Mouse (Mus musculus): ENCODE data around the gene Jmy. TPM values are rescaled to one million over a fixed set of nuclear protein-coding genes. Genes with fewer than 3 reads are reported as not detected.
A peak's percentile ranks its signal among the peaks of the same experiment; 100 is the strongest.

Jmy gene
- total RNA-seq, 2 experiments from 2014 or later = 45.2 to 47.8 TPM

DNA sequence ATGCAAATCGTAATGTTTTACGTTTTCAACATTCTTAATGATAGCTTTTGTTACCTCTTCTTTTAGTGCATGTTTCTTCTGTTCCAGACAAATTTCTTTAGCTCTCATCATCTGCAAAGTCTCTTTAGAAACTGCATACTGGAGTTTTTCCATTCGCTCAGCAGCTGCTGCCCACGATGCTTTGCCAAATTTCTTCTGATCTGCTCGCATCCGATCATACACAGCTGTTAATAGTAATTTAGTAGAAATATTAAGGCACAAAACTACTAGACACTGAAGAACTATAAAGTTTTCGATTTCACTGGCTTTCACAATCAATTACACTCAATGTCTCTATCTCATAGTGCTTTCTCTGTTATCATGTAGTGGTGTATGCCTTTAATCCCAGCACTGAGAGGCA is 40.0 kb downstream of the Jmy start:
- DNase-seq = peak; percentile 36 to 43

DNA sequence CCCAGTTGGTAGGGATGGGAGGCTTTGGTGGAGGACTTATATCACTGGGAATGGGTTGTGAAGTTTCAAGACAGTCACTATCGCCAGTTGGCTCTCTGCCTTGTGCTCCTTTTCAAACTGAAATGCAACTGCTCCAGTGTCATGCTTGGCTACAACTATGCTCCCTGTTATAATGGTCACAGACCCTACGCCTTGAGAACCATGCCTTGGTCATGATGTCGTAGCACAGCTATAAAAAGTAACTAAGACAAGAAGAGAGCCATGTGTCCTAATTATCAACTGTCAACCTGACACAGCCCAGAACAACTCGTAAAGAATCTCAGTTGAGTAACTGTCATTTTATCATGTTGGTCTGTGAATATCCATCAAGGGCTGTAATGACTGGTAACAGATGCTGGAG is 41.0 kb downstream of the Jmy start:
- peak; percentile 41 to 53 for DNase-seq

DNA sequence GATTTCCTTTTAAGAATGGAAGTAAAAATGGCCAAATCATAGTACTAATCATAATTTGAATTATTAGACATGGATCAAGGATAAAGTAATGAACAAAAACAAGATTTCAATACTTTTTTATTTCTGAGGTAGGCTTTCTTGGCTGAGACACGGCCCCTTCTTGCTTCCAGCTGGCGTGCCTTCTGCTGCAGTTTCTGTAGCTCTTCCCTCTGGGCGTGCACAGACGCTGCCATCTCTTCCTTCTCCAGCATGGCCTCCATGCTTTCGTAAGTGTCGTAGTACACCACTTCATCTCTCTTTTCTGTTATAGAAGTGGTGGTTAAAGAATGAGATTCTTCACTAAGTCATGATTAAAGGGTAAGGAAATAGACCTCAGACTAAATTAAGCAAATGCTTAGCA is 46.3 kb downstream of the Jmy start:
- no peak for DNase-seq

DNA sequence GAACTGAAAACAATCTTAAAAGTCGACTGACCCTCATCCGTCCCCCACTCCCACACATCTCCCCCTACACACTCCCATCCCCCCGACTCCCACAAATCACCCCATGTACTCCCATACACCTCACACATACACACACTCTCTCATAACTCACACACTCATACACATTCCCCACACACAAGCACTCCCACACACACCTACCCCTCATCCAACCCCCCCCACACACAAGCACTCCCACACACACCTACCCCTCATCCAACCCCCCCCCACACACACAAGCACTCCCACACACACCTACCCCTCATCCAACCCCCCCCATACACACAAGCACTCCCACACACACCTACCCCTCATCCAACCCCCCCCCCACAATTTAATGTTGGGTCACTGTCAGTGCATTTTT is 59.4 kb downstream of the Jmy start:
- no peak for DNase-seq

DNA sequence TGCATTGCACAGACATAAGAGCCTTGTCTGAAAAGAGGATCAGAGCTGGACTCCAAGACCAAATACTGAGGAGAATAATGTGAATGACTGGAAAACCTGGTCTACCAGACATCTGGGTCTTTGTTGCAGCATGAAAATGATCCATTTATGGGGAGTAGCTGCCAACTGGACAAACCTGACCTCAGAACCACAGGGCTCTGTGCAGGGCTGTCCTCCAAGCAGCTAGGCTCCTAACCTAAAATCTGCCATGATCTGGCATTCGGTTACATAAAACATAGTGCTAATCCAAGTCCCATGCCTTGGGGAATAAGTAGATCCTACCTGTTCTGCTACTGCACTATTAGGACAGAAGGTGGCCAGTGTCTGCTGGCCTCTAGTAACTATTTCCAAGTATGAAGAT is 70.4 kb downstream of the Jmy start:
- DNase-seq = no peak

DNA sequence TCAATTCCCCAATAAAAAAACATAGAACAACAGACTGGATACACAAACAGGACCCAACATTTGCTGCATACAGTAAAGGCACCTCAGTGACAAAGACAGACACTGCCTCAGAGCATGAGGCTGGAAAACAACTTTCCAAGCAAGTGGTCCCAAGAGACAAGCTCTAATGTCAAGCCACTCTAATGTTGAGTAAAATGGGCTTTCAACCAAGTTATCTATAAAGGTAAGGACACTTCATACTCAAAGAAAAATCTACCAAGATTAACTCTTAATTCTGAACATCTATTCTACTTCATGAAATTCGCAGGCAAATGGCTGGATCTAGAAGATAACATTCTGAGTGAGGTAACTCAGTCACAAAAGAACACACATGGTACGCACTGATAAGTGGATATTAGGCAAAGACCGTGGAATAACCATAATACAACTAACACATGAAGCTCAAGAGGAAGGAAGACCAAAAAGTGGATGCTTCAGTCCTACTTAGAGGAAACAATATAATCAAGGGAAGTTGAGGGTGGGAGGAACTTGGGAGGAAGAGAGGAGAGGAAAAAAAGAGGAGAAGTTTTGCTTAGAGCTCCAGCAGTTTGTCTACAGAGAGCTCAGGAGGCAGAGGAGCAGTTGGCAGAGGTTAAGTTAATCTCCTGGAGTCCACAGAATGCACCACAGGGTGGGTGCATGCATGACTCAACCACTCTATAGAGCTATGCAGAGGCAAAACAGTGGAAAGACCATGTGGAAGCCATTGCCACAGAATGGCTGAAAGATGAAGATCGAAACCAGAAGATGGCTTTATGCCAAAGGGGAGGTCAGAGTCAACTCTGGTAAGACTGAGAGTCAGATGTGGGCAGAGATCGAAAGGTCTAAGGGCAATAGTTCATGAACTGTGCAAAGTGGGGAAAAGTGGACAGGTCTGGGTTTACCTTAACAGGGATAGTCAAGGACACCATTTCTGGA is 71.4 kb downstream of the Jmy start:
- no peak for DNase-seq

DNA sequence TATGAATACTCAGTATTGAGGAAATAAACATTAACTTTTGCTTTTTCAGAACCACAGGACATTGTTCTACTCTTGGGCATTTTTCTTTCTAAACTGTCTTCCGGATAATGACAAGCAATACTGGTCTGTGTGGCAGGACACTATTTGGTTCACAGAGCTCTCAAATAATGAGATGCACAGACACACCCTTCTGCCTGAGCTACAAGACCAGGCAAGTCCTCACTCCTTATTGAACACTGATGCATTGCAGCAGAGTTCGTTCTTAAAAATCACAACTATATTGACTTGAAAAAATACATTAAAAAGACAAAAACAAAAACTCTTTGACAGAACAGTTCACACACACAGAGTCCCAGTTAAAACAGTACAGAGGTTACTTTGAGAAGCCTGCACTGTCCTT is 76.4 kb downstream of the Jmy start:
- no peak for DNase-seq

DNA sequence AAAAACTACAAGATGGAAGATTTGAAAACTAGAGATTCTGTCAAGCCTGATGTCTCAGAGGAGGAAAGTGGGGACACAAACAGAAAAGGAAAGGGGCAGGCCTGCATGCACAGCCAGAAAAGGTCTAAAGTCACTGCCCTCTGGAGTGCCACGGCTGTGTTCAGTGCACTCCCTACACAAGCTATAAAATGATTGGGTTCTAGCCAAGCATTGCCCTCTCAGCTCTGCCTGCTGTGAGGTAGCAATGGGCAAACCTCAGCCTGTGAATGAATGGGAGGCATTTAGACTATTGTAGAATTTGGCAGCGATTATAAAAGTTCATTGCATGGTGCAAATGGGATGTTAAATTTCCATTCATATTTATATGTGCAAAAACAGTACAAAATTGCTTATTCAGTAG is 79.8 kb downstream of the Jmy start:
- no peak for DNase-seq

DNA sequence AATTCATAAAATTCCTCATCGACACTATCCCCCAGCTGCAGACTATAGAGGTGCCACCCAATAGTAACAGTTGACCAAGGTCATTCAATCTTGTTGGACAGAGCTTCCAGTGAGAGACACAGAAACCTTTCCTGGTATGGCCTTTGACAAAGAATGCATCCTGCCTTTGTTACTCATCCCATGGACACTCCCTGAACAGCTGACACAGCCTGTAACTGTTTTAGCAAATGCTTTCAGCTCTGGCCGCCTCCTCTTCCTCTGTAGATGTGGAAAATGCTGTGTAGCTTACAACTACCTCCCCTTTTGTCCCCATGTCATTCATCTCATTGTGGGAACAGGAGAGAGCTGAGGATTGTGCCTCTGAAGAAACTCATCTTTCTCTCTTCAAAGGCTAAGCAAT is 81.3 kb downstream of the Jmy start:
- DNase-seq = no peak

DNA sequence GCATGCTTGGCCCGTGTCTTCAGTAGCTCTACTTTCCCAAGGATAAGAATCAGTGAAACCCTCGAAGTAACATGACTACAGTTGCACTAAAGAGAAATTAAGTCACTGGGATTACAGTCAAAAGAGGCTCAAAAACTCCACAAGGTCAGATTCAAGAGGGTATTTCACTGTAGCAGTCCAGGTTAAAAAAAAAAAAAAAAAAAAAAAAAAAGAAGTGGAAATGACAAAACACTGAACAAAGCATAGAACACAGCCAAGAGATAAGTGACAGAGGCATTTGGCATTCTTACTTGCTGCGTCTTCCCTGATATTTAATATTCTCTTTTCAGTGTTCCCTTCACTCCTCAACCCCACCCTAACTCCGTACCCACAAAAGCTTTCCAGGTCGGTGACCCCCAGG is 84.6 kb downstream of the Jmy start:
- DNase-seq = no peak

DNA sequence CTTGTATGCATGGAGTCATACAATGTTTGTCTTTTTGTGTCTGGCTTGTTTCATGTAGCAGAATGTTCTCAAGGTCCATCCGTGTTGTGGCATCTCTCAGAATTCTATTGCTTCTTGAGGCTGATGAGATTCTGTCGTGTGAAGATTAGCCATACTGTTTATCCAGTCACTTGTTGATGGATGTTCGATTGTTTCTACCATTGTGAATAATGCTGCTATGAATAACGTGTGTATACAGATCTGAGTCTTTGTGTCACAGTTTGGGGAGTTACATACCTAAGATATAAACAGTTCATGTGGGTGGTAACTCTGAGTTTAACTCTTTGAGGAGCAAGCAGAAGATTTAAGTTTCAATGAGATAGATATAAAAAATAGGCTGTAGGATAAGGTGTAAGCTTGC is 89.3 kb downstream of the Jmy start:
- DNase-seq = no peak

DNA sequence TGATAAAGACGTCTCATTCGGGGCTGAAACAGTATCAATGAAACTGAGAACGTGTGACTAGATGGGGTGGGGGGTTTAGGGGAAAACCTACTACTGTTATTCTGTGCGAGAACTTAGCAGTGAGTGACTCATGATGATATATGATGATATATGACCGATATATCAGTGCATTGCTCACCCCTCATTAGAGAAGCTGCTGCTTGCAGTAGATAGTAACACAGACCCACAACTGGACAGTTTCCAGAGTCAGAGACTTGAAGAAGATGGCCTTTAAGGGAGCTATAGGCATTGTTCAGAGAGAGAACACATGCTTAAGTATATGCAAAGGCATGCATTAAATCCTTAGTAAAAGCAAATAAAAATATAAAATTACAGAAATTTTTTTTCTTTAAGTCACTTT is 92.8 kb downstream of the Jmy start:
- DNase-seq = no peak

DNA sequence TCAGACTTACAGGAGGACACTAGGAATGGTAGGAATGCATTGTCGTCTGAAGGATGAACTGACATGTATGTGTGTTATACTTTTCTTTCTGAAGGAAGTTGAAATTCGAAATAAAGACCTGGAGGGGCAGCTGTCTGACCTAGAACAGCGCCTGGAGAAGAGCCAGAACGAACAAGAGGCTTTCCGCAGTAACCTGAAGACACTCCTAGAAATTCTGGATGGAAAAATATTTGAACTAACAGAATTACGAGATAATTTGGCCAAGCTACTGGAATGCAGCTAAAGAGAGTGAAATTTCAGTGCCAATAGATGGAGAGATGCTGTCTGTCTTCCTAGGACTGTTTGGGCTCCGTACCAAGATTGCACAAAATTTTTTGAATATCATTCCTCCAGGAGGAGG is 97.7 kb downstream of the Jmy start:
- no peak for DNase-seq

DNA sequence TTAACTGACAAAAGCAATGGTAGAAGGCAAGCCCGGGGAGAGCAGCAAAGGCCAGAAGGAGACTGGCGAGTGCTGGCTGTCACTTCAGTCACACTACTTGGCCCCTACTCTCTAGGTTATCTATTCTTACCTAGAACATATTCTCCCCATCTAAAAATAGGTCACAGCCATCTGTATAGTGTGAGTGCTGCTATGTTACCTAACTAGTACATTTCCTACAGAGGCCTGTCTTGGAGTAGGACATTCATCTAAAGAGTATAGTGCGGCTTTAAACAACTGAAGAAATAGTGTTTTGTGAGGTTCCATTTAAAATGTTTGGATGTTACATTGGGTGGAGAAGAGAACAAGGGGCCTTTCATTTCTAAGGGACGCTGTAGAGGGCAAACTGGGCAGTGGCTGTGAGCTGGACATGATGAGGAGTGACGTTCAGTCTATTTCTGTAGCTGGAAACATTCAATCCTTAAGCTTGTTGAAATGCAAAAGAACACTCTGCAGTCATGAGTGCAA is 99.8 kb downstream of the Jmy start:
- peak; percentile 46 to 66 for DNase-seq

DNA sequence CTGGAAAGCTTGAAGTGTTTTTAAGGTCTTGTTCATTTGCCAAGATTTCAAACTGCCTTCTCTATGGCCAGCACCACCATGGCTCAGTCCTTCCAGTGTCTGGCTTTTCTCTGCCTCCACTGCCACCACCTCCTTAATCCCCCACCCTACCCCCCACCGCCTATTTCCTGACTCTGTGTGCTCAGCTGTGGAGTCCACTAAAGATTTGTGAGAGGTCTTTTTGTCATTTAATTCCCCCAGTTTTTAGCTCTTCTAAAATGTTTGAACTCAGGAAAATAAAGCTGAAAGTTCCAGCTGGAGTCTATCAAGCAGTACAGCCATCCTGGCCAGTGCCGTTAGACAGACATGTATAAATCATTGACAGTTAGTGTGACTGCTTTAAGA is 110.4 kb downstream of the Jmy start:
- no peak for DNase-seq

DNA sequence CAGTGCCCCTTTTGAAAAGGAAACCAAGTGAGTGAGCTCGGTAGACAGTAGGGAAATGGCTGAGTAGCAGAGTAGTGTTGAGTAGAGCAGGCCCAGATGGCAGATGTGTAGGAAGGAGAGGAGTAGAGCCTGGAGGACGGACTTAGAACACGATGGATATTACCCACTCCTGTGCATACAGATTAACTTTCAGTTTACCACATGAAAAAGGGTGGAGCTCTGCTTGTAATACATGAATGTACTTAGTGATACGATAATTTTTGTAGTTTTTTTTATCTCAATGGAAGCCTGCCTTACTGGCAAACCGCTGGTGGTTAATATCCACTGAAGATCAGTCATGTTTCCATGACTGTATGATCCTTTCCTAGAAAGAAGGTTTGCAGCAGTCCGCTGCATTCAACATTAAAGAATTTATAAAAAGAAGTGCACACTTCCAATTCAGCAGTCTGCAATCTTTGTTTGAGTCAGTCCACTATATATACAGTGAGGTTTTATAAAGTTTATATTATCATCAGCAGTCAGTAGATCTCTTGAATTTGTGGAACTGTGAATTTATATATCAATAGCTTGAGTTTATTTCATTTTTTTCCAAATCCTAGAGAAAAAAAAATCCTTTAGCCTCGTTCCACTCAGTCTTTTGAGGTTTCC is 110.9 kb downstream of the Jmy start:
- no peak for DNase-seq

DNA sequence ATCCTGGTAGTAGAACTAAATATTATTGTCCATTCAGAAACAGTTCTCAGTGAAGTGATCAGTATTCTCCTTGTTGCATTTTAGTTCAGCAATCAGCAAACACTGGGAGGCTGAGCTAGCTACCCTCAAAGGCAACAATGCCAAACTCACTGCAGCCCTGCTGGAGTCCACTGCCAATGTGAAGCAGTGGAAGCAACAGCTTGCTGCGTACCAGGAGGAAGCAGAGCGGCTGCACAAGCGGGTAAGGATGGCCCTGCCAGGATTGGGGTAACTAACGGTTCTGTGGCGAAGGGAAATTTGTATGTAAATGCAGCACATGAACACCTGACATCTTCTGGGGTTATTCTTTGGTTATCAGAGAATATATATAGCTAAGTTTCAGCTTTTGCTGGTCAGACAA is 112.2 kb downstream of the Jmy start:
- DNase-seq = no peak

DNA sequence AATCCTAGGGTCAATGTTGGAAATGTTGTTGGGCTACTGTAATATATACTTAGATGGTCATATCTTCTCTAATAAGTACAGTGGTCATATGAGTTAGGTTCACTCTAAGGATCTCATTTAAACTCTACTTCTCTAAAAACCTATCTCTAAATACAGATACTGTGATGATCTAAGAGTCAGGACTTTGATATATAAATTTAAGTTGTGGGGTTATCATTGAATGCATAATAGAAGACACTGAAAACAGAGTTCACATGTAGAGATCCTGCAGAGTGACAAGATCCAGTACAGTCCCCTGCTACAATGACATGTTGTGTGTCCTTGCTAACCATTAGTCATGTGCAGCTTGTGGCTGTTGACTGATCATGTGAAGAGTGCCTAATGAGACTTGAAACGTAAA is 114.5 kb downstream of the Jmy start:
- no peak for DNase-seq

DNA sequence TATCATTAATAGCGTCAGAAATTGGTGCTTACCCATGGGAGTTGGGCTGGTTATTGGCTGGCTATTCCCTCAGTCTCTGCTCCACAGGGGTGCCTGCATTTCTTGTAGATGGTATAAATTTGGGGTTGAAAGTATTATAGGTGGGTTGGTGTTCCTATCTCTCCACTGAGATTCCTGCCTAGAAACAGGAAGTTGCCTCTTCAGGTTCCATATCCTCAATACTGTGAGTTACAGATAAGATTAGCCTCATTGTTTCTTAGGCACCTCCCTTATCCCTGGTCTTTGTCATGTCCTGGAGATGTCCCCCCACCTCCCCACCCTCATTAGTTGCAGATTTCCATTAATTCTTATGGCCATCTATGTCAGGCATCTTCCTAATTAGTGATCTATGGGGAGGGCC is 115.1 kb downstream of the Jmy start:
- no peak for DNase-seq

DNA sequence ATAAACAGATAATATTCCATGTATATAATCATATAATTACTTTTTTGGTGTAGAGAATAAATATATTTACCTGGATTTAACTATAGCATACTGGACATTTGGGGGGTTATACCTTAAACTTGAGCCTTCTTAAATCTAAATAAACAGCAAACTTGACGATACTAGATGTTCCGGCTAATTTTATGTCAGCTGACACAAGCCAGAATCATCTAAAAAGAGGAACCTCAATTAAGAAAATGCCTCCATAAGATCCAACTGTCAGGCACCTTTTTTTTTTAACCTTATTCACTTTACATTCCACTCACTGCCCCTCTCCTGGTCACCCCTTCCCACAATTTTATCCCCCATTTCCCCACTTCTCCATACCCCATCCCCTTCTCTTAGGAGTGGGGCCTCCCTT is 116.0 kb downstream of the Jmy start:
- no peak for DNase-seq

DNA sequence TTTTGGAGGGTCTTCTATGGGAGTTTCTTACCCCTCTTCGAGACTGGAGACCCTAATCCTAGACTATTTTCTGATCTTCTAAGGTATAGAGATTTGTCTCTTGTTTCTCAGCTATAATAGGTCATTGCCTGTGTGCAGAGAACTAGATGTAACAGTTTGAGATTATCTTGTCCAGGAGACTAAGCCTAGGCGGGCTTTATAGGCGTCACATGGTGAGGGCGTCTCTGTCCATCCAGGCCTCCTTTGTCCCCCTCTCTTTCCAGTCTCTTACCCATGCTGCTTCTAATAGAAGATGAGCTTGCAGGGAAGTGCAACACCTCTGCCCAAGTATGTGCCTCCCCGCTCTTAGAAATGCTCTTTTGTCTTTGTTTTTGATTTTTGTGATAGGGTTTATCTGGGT is 116.5 kb downstream of the Jmy start:
- DNase-seq = no peak

DNA sequence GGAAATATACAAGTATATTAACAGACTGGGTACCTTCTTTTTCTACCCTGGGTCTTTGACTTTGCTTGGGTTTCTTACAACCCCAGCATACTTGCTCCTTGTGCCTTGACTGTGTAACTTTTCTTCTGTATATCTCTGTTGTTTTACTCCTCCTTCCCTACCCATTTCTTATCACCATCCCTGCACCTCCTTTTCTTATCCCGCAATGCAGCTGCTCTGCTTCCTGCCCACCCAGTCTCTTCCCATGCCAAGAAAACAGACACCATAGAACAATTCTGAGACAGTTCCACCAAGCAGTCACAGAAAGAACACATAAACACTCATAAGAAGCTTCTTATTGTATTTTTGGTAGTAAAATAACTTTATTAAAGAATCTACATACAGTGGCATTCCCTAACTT is 118.3 kb downstream of the Jmy start:
- DNase-seq = no peak

DNA sequence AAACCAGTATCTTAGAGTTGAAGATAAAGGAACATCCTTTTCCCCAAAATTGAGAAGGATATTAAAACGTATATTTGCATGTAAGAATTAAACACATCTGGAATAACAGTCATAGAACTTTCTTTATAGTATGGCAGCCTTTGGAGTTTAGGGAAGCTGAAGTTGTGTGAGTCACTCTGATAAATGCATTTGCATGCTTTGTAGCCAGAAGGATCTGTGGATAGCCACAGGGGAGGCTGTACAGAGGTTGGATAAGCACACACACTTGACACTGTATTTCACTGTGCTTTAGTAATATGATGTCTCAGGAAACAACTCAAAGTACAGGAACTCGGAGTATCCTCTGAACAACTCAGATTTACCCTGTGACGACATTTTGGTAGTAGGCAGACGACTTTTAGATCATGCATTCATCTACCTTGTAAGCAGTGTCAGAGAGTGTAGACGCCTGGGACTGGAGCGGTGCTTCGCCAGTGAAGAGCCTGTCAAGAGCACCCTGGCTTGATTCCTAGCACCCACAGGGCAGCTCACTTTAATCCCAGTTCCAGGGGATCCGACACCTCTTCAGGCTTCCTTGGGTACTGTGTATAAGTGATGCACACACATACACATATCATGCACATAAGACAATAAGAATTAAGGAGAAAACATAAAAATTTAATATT is 119.1 kb downstream of the Jmy start:
- no peak for DNase-seq

All from heart, adult 18-20 months (tissue).